Mouse (Mus musculus) left cerebral cortex, postnatal 36 days (tissue): ENCODE data around the gene Pccb. TPM values are rescaled to one million over a fixed set of nuclear protein-coding genes. Genes with fewer than 3 reads are reported as not detected.

ENCODE experiments used
- total RNA-seq, 2 experiments: library from RNA; stranded (reverse); gene quantifications; 2 replicates each; pipeline ENCODE4 v1.2.3; 2021

Gene Pccb
- total RNA-seq, 2 experiments from 2014 or later, result 37.6 to 44.2 TPM

Other genes with a start within 250 kb of the Pccb start
- 10 to 100 TPM; 61.5 to 63.2 TPM for gene Msl2, start 39.2 kb upstream of the Pccb start, total RNA-seq
- 10 to 100 TPM; 20.4 to 22.3 TPM for gene Ppp2r3a, start 216.9 kb upstream of the Pccb start, total RNA-seq